Mouse (Mus musculus): ENCODE results near the gene Colca2.

The Colca2 gene

DNA sequence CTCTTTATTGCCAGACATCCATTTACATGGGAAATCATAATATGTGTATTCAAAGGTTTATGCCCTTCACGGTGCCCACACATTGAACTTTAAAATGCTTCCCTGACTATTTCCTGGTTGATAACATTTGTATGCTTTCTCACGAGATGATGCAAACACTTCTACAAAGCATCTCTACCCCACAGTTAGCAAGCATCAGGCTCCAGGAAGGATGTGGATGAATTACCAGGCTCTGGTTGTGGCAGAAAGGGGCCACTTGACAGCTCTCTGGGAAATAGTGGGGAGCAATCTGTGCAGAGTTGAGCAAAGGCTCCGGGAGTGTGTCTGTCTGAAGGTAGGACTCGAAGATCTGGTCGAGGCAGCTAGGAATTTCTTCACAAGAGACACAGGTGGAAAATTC, 6.3 kb downstream of the Colca2 start:
- no peak for DNase-seq (ENCODE audit: low spot score)

- DNase-seq (ENCODE audit: low spot score): no peak
These were observed 7.3 kb downstream of the Colca2 start for GRCm38 (mm10) chr9:51271073-51271472.

- no peak for DNase-seq (ENCODE audit: low spot score)
These were observed 9.5 kb downstream of the Colca2 start for GRCm38 (mm10) chr9:51268852-51269251.

GRCm38 (mm10) chr9:51258426-51258825, 19.9 kb downstream of the Colca2 start:
- no peak for DNase-seq (ENCODE audit: low spot score)

DNA sequence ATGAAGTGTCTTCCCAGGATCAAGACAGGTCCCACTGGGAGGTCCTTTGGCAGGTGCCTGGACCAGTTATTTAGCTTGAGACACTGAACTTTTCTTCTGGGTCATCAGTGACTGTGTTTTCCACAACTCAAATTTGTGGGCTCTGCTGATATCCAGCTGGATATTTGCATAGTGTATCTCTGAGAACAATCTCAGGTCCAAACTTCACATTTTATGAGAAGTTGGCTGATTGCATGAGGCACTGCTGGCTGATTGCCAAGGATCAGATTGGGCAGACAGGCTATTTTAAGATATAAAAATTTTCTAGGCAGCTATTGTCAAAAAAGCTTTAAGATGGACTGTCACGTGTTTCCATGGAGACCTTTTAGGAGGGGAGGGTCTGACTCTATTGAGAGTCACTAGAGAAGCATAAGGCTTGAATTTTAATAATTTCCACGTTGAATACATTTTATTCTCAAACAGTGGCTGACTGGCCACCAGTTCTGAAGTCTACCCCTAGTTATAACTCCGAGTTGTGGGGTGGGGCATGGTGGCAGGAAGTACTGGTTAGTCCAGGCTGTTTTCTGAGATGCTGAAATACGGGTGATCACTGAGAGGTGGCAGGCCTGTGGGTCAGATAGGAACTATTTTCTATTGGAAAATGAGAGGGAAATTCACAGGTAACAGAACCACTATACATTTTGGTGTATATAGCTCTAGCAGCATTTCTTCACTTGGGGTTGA, 21.4 kb downstream of the Colca2 start:
- no peak for DNase-seq (ENCODE audit: low spot score)

DNA sequence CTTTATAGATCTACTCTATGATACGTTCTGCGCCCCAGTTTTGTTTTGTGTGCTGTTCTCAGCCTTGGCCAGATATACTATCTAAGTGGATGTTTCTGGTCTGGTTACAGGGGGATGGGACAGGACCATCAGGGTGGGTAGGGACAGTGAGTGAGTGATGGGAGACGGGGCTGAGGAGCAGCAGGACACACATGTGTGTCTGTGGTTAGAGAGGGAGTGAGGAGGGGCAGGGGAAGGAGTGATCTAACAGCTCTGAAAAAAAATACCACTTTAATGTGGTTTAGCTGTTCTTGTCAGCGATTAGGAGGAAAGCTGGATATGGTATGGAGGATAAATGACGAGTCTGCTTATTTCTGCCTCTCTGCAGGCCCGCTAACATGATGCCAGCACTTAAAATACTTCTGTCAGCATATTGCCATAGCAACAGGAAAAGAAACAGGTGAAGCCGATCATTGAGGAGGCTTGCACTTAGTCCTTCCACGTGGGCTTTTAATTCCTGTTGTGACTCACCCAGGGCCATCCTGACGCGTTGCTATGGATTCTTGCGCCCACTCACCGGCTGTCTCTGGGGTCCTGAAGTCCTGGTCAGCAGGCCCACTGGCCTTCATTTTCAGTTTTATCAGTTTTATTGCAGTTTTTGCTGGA, 39.5 kb downstream of the Colca2 start:
- peak; percentile 2 for DNase-seq (ENCODE audit: low spot score)

GRCm38 (mm10) chr9:51232163-51232562, 46.2 kb downstream of the Colca2 start:
- DNase-seq (ENCODE audit: low spot score): no peak

GRCm38 (mm10) chr9:51230701-51231389, 47.5 kb downstream of the Colca2 start:
- DNase-seq (ENCODE audit: low spot score): no peak

- no peak for DNase-seq (ENCODE audit: low spot score)
These were observed 52.7 kb downstream of the Colca2 start for GRCm38 (mm10) chr9:51225636-51226166.

Measured in embryo, embryonic 10.5 days (tissue).